Mouse (Mus musculus): Measurements from ENCODE around the gene Elavl1. TPM values are rescaled to one million over a fixed set of nuclear protein-coding genes. Genes with fewer than 3 reads are reported as not detected.

Gene Elavl1
- total and polyA plus RNA-seq, 3 experiments = 55.8 to 112 (median 76.4) TPM

GRCm38 (mm10) chr8:4247241-4247640 lies 78.0 kb downstream of the Elavl1 start:
- Histone ChIP-seq H3K27ac (ENCODE audit: insufficient read depth, low read depth) (no peak overlapping the region), H3K4me3 (replicated peaks in 1 of 3; ENCODE audit: low read depth in 2 of 3, low read length in 2 of 3, poor library complexity in 1 of 3) (no peak overlapping the region), H3K79me2 (replicated peaks; ENCODE audit: control insufficient read depth, extremely low read depth, insufficient read depth, poor library complexity, severe bottlenecking) (no peaks in the 10 kb centered on the region), H3K4me1 (ENCODE audit: control insufficient read depth in 1 of 2, insufficient read depth in 2 of 2) (peaks cover 1 to 3% of the 10 kb centered on the region in 2 experiments; a peak in 2 of 4 replicates), H3K36me3 (replicated peaks in 1 of 2; ENCODE audit: control insufficient read depth in 1 of 2, insufficient read depth in 1 of 2, low read length in 1 of 2) (peaks cover 73 to 90% of the 10 kb centered on the region in 2 experiments), H3K4me2 (ENCODE audit: insufficient read depth, low read depth, poor library complexity, severe bottlenecking) (no peak overlapping the region), H3K9me3 (replicated peaks; ENCODE audit: low read length) (no peaks in the 10 kb centered on the region), H3K9ac (ENCODE audit: insufficient read depth, low read depth) (no peak overlapping the region), H3K27me3 (replicated peaks) (no peaks in the 10 kb centered on the region)
- dilution Hi-C loops (cut with MboI; ENCODE audit: extremely low pct_ligation_motif_present, extremely low pct_unique_long_range_greater_than_20kb, low sequenced_read_pairs) = no loop called here
- no peak for DNase-seq (ENCODE audit: extremely low read depth)
- in situ Hi-C loops (cut with MboI; ENCODE audit: low pct_ligation_motif_present, low pct_unique_long_range_greater_than_20kb, low sequenced_read_pairs) = no loop called here
- TF ChIP-seq ZMIZ1 (IDR thresholded peaks at IDR 0.05; ENCODE audit: low read depth, low read length) = no peak
- no peak for TF ChIP-seq MYC (IDR thresholded peaks at IDR 0.05; ENCODE audit: low read depth, low read length)
- no peak for TF ChIP-seq ZKSCAN1 (IDR thresholded peaks at IDR 0.05; ENCODE audit: borderline replicate concordance, low read depth, low read length)
- no peak for TF ChIP-seq ELF1 (IDR thresholded peaks at IDR 0.05; ENCODE audit: low read depth, low read length)
- TF ChIP-seq MXI1 (IDR thresholded peaks at IDR 0.05; ENCODE audit: low read depth, low read length) = no peak
- no peak for TF ChIP-seq KAT2A (IDR thresholded peaks at IDR 0.05; ENCODE audit: insufficient replicate concordance, low read length)
- no peak for TF ChIP-seq EP300 (IDR thresholded peaks at IDR 0.05; ENCODE audit: low read length)
- TF ChIP-seq USF1 (IDR thresholded peaks at IDR 0.05; ENCODE audit: low read depth, low read length) = no peak
- no peak for TF ChIP-seq MEF2A (IDR thresholded peaks at IDR 0.05; ENCODE audit: borderline replicate concordance, low read depth, low read length)
- no peak for TF ChIP-seq SIN3A (IDR thresholded peaks at IDR 0.05; ENCODE audit: low read length)

DNA sequence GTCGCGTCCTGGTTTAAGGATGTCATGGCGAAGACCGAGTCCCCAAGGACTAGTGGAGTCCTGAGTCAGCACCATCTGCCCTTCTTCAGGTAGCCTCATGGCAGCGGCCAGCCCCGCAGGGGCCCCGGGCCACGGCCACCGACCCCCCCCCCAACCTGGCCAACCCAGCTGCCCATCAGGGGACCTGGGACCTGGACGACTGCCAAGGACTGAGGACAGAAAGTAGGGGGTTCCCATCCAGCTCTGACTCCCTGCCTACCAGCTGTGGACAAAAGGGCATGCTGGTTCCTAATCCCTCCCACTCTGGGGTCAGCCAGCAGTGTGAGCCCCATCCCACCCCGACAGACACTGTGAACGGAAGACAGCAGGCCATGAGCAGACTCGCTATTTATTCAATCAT lies 79.5 kb downstream of the Elavl1 start:
- Histone ChIP-seq H3K27ac (ENCODE audit: insufficient read depth, low read depth) (no peak overlapping the region), H3K36me3 (replicated peaks in 1 of 2; ENCODE audit: control insufficient read depth in 1 of 2, insufficient read depth in 1 of 2, low read length in 1 of 2) (peaks cover 79 to 99% of the 10 kb centered on the region in 2 experiments), H3K4me1 (ENCODE audit: control insufficient read depth in 1 of 2, insufficient read depth in 2 of 2) (peaks cover 3 to 5% of the 10 kb centered on the region in 2 experiments; a peak in 3 of 4 replicates), H3K9ac (ENCODE audit: insufficient read depth, low read depth) (no peak overlapping the region), H3K27me3 (replicated peaks) (no peaks in the 10 kb centered on the region), H3K4me2 (ENCODE audit: insufficient read depth, low read depth, poor library complexity, severe bottlenecking) (no peak overlapping the region), H3K4me3 (replicated peaks in 1 of 3; ENCODE audit: low read depth in 2 of 3, low read length in 2 of 3, poor library complexity in 1 of 3) (no peak overlapping the region), H3K79me2 (replicated peaks; ENCODE audit: control insufficient read depth, extremely low read depth, insufficient read depth, poor library complexity, severe bottlenecking) (peaks cover 5% of the 10 kb centered on the region; the same call in 1 of the 2 replicates), H3K9me3 (replicated peaks; ENCODE audit: low read length) (no peaks in the 10 kb centered on the region)
- TF ChIP-seq RCOR1 (conservative IDR thresholded peaks at IDR 0.05; ENCODE audit: low read depth, low read length) (no peak), BHLHE40 (IDR thresholded peaks at IDR 0.05; ENCODE audit: low read depth, low read length) (no peak), MXI1 (IDR thresholded peaks at IDR 0.05; ENCODE audit: low read depth, low read length) (no peak), ZKSCAN1 (IDR thresholded peaks at IDR 0.05; ENCODE audit: borderline replicate concordance, low read depth, low read length) (no peak), TBP (conservative IDR thresholded peaks at IDR 0.05; ENCODE audit: low read depth, low read length) (no peak), GABPA (IDR thresholded peaks at IDR 0.05; ENCODE audit: insufficient replicate concordance, low read depth, low read length) (no peak), ELF1 (IDR thresholded peaks at IDR 0.05; ENCODE audit: low read depth, low read length) (no peak), TCF12 (IDR thresholded peaks at IDR 0.05; ENCODE audit: low read depth, low read length) (no peak), IRF4 (IDR thresholded peaks at IDR 0.05; ENCODE audit: low read depth, low read length) (no peak), ZMIZ1 (IDR thresholded peaks at IDR 0.05; ENCODE audit: low read depth, low read length) (no peak), POLR2A (IDR thresholded peaks at IDR 0.05; ENCODE audit: low read depth, low read length) (no peak), HCFC1 (IDR thresholded peaks at IDR 0.05; ENCODE audit: low read depth, low read length) (no peak), PAX5 (IDR thresholded peaks at IDR 0.05; ENCODE audit: low read length) (no peak), EP300 (IDR thresholded peaks at IDR 0.05; ENCODE audit: low read length) (no peak), JUN (IDR thresholded peaks at IDR 0.05; ENCODE audit: insufficient read depth, low read depth, low read length) (no peak), MAZ (IDR thresholded peaks at IDR 0.05; ENCODE audit: low read depth, low read length) (no peak), KAT2A (IDR thresholded peaks at IDR 0.05; ENCODE audit: insufficient replicate concordance, low read length) (no peak), NELFE (IDR thresholded peaks at IDR 0.05; ENCODE audit: low read depth, low read length) (no peak)
- in situ Hi-C loops (cut with MboI; ENCODE audit: low pct_ligation_motif_present, low pct_unique_long_range_greater_than_20kb, low sequenced_read_pairs) = no loop called here
- dilution Hi-C loops (cut with MboI; ENCODE audit: extremely low pct_ligation_motif_present, extremely low pct_unique_long_range_greater_than_20kb, low sequenced_read_pairs) = no loop called here
- no peak for DNase-seq (ENCODE audit: extremely low read depth)

Data from CH12.LX (cell line).